Mouse (Mus musculus): Measurements from ENCODE around the gene Dntt. TPM values are rescaled to one million over a fixed set of nuclear protein-coding genes. Genes with fewer than 3 reads are reported as not detected.

The Dntt gene
- total RNA-seq, 1 experiment from 2014 or later = not detected

DNA sequence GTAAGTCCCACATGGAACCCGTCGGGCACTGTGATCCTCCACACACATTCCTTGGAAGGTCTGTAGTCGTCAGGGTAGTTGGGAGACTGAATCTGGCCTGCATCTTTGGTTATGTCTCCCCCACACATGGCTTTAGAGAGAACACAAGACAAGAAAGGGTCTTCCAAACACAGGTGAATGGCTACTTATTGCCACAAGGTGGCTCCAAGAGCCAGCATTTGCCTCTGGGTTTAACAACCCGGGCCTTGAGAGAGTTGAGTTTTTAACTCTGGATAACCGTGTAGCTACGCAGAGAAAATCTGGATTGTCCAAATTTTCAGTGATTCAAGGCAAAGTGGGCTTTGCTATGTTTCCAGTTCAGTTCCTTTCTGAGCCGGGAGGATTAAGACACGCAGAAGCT, 75.8 kb downstream of the Dntt start:
- no peak for ATAC-seq (ENCODE audit: extremely low read depth, insufficient number of reproducible peaks, low FRiP score, poor library complexity, severe bottlenecking)

DNA sequence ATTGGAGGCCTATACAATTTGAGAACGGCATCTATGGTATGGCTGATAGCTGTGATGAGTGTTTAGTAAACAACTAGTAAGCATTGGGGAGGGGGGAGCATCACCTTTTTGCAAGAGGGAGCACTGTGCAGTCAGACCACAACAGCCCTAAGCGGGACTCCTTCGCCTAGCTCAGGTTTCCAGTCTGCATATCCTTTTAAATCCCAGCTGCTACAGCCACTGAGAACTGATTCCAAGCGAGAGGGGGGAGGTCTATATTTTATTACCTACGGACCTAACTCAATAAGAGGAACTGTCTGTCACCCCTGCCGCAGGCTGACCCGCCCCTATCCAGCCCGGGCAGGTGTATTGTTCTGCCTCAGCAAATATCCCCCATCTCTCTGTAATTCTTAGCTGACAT, 78.5 kb downstream of the Dntt start:
- ATAC-seq (ENCODE audit: extremely low read depth, insufficient number of reproducible peaks, low FRiP score, poor library complexity, severe bottlenecking) = no peak

DNA sequence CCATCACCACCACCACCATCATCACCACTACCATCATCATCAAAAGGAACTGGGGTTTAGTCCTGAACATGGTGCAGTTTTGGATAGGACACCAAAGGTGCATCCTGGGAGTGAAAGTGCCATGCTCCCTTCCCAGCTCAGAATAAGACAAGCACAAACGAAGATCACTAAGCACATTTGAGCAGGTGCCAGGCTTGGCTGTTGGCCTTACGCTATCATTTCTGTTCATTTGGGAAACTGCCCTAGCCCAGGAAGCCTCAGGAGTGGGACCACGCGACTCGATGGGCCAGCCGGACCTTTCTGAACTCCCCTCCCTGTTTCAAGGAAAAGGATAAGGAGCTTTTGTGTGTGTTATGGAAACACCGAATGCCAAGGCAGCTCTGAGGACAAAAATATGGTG, 79.6 kb downstream of the Dntt start:
- ATAC-seq (ENCODE audit: extremely low read depth, insufficient number of reproducible peaks, low FRiP score, poor library complexity, severe bottlenecking) = no peak

Other genes starting within 250 kb of the Dntt start
- 16.5 and 18.3 TPM in 2 replicates for gene Ccnj, start 198.0 kb upstream of the Dntt start, total RNA-seq (2017)
- 35.4 and 40.0 TPM in 2 replicates for gene Zfp518a, start 134.6 kb upstream of the Dntt start, total RNA-seq (2017)
- gene Blnk, start 34.7 kb upstream of the Dntt start, total RNA-seq (2017) = 181 and 203 TPM in 2 replicates
- gene Opalin, start 47.8 kb downstream of the Dntt start, total RNA-seq (2017) = not detected in 2 replicates
- 0.35 TPM in 1 of 2 replicates, not detected in the other for gene Tll2, start 177.6 kb downstream of the Dntt start, total RNA-seq (2017)
- gene Tm9sf3, start 234.7 kb downstream of the Dntt start, total RNA-seq (2017) = 202 and 206 TPM in 2 replicates

Data from neutrophil, adult 5-6 weeks (primary cell).